Mouse (Mus musculus): ENCODE data around the gene Gm3476. TPM values are rescaled to one million over a fixed set of nuclear protein-coding genes. Genes with fewer than 3 reads are reported as not detected.

Gm3476 gene
- not detected for polyA plus RNA-seq (2015; fragmentation: Illumina TruSeq; extraction: RNeasy Lipid Tissue Mini Kit (QIAGEN cat#74804); ENCODE audit: low read depth, low replicate concordance)

GRCm38 (mm10) chr14:6125707-6126106 lies at the start of gene Gm3476:
TSS of gene Gm3476 (minus strand) at chr14:6125807.

GRCm38 (mm10) chr14:6108272-6108925 lies 17.2 kb downstream of the Gm3476 start, which contains the start of gene Gm3468:
TSS of gene Gm3468 (minus strand) at chr14:6108665.

GRCm38 (mm10) chr14:6093842-6094241 lies 31.8 kb downstream of the Gm3476 start, which contains the start of gene Gm8206:
TSS of gene Gm8206 (minus strand) at chr14:6093942.

GRCm38 (mm10) chr14:6058167-6058566 lies 67.4 kb downstream of the Gm3476 start, which contains the start of gene Gm6337:
TSS of gene Gm6337 (minus strand) at chr14:6058267.

Other genes with a start within 250 kb of the Gm3476 start
- 0.58 TPM for gene Gm8237, start 245.4 kb downstream of the Gm3476 start, polyA plus RNA-seq (2015; fragmentation: Illumina TruSeq; extraction: RNeasy Lipid Tissue Mini Kit (QIAGEN cat#74804); ENCODE audit: low read depth, low replicate concordance)
- gene Gm3248, start 164.1 kb downstream of the Gm3476 start, polyA plus RNA-seq (2015; fragmentation: Illumina TruSeq; extraction: RNeasy Lipid Tissue Mini Kit (QIAGEN cat#74804); ENCODE audit: low read depth, low replicate concordance), result 1.2 TPM
- gene Gm3453, start 146.7 kb downstream of the Gm3476 start, polyA plus RNA-seq (2015; fragmentation: Illumina TruSeq; extraction: RNeasy Lipid Tissue Mini Kit (QIAGEN cat#74804); ENCODE audit: low read depth, low replicate concordance), result not detected
- gene Gm6337, start 67.5 kb downstream of the Gm3476 start, polyA plus RNA-seq (2015; fragmentation: Illumina TruSeq; extraction: RNeasy Lipid Tissue Mini Kit (QIAGEN cat#74804); ENCODE audit: low read depth, low replicate concordance), result not detected
- gene Gm8206, start 31.9 kb downstream of the Gm3476 start, polyA plus RNA-seq (2015; fragmentation: Illumina TruSeq; extraction: RNeasy Lipid Tissue Mini Kit (QIAGEN cat#74804); ENCODE audit: low read depth, low replicate concordance), result 0.58 TPM
- 2.3 TPM for gene Gm3468, start 17.1 kb downstream of the Gm3476 start, polyA plus RNA-seq (2015; fragmentation: Illumina TruSeq; extraction: RNeasy Lipid Tissue Mini Kit (QIAGEN cat#74804); ENCODE audit: low read depth, low replicate concordance)
- not detected for gene Gm21560, start 93.5 kb upstream of the Gm3476 start, polyA plus RNA-seq (2015; fragmentation: Illumina TruSeq; extraction: RNeasy Lipid Tissue Mini Kit (QIAGEN cat#74804); ENCODE audit: low read depth, low replicate concordance)
- gene Gm3411, start 161.4 kb upstream of the Gm3476 start, polyA plus RNA-seq (2015; fragmentation: Illumina TruSeq; extraction: RNeasy Lipid Tissue Mini Kit (QIAGEN cat#74804); ENCODE audit: low read depth, low replicate concordance), result 0.95 TPM
- gene Gm21103, start 179.0 kb upstream of the Gm3476 start, polyA plus RNA-seq (2015; fragmentation: Illumina TruSeq; extraction: RNeasy Lipid Tissue Mini Kit (QIAGEN cat#74804); ENCODE audit: low read depth, low replicate concordance), result not detected
- gene Gm3618, start 217.9 kb upstream of the Gm3476 start, polyA plus RNA-seq (2015; fragmentation: Illumina TruSeq; extraction: RNeasy Lipid Tissue Mini Kit (QIAGEN cat#74804); ENCODE audit: low read depth, low replicate concordance), result not detected

Measured in brain, adult 10 weeks (tissue).